ENCODE assay signal across 8 mouse cellular contexts in genomic region chr10:84439228-84439596, GRCm38 (mm10). TPM values are rescaled to one million over a fixed set of nuclear protein-coding genes. Genes with fewer than 3 reads are reported as not detected.
DNase-seq lines count a peak whose midpoint lies in the region; ATAC-seq and TF ChIP-seq lines count a peak whose summit lies in the region.

No protein-coding gene starts in this region.

- 9% methylated on average over 7 of the region's 7 CpGs for WGBS in lung, embryonic 15.5 days
- 11% methylated on average over 7 of the region's 7 CpGs for WGBS in heart, embryonic 12.5 days
- WGBS in limb, embryonic 14.5 days: 8% methylated on average over 7 of the region's 7 CpGs
- 21% methylated on average over 7 of the region's 7 CpGs for WGBS in stomach, postnatal 0 days

- no peak for DNase-seq in lung, postnatal 10 days
- DNase-seq in cerebellum, adult 9-10 months: peak; percentile 63
- DNase-seq in limb, embryonic 14.5 days (ENCODE audit: low spot score): no peak
- DNase-seq in stomach, postnatal 0 days (ENCODE audit: low spot score): no peak
- no peak for DNase-seq in frontal cortex, postnatal 36 days (ENCODE audit: low spot score in 2 of 2)

- no peaks in the 10 kb centered on the region for H3K9me3 ChIP-seq in lung, embryonic 15.5 days
- H3K9me3 ChIP-seq in heart, embryonic 12.5 days (replicated peaks): no peaks in the 10 kb centered on the region
- H3K9me3 ChIP-seq in limb, embryonic 14.5 days (ENCODE audit: control insufficient read depth, low read length): no peaks in the 10 kb centered on the region
- no peaks in the 10 kb centered on the region for H3K9me3 ChIP-seq in stomach, postnatal 0 days (ENCODE audit: control insufficient read depth, low read length)

- no peak for TF ChIP-seq EP300 in stomach, postnatal 0 days (optimal IDR thresholded peaks at IDR 0.05)

- H3K9ac ChIP-seq in lung, embryonic 15.5 days: peak overlapping the region; percentile 97
- peak overlapping the region; percentile 96 for H3K9ac ChIP-seq in heart, embryonic 12.5 days
- peak overlapping the region; percentile 100 for H3K9ac ChIP-seq in limb, embryonic 14.5 days (ENCODE audit: low read depth, low read length, severe bottlenecking)
- peak overlapping the region; percentile 98; the same call in 1 of the 2 replicates for H3K9ac ChIP-seq in stomach, postnatal 0 days (ENCODE audit: low read length)

- no peak overlapping the region for H3K27ac ChIP-seq in lung, embryonic 15.5 days
- H3K27ac ChIP-seq in heart, embryonic 12.5 days (ENCODE audit: poor library complexity, severe bottlenecking): peak overlapping the region; percentile 98
- peak overlapping the region; percentile 58; the same call in 1 of the 2 replicates for H3K27ac ChIP-seq in limb, embryonic 14.5 days (replicated peaks; ENCODE audit: low read depth, low read length)
- H3K27ac ChIP-seq in stomach, postnatal 0 days (replicated peaks): no peak overlapping the region

- H3K36me3 ChIP-seq in lung, embryonic 15.5 days: no peaks in the 10 kb centered on the region
- peaks cover 6% of the 10 kb centered on the region for H3K36me3 ChIP-seq in heart, embryonic 12.5 days
- H3K36me3 ChIP-seq in limb, embryonic 14.5 days (ENCODE audit: control insufficient read depth, insufficient read depth, low read length): no peaks in the 10 kb centered on the region; the same call in 1 of the 2 replicates
- no peaks in the 10 kb centered on the region for H3K36me3 ChIP-seq in stomach, postnatal 0 days (ENCODE audit: control insufficient read depth, insufficient read depth, low read length)

- H3K4me3 ChIP-seq in lung, embryonic 15.5 days: peak overlapping the region; percentile 74
- H3K4me3 ChIP-seq in heart, embryonic 12.5 days: peak overlapping the region; percentile 80
- H3K4me3 ChIP-seq in limb, embryonic 14.5 days (replicated peaks; ENCODE audit: low read length): peak overlapping the region; percentile 93
- peak overlapping the region; percentile 78 for H3K4me3 ChIP-seq in stomach, postnatal 0 days (ENCODE audit: low read depth, low read length)

- TF ChIP-seq CTCF in stomach, postnatal 0 days (IDR thresholded peaks at IDR 0.05; ENCODE audit: low read depth): no peak

- no peak for TF ChIP-seq POLR2A in limb, embryonic 14.5 days (IDR thresholded peaks at IDR 0.05; ENCODE audit: borderline replicate concordance, extremely low read depth, insufficient read depth, insufficient read length)

- no peaks in the 10 kb centered on the region for H3K27me3 ChIP-seq in lung, embryonic 15.5 days
- no peaks in the 10 kb centered on the region for H3K27me3 ChIP-seq in heart, embryonic 12.5 days (replicated peaks)
- H3K27me3 ChIP-seq in limb, embryonic 14.5 days (ENCODE audit: control insufficient read depth, insufficient read depth, low read length): no peaks in the 10 kb centered on the region
- H3K27me3 ChIP-seq in stomach, postnatal 0 days (ENCODE audit: control insufficient read depth, insufficient read depth, low read length): no peaks in the 10 kb centered on the region

- no peak for ATAC-seq in lung, embryonic 15.5 days (ENCODE audit: borderline replicate concordance, extremely low read depth, low FRiP score, low TSS enrichment)
- no peak for ATAC-seq in heart, embryonic 12.5 days (ENCODE audit: insufficient number of reproducible peaks, low FRiP score)
- ATAC-seq in limb, embryonic 14.5 days (ENCODE audit: low FRiP score, low read depth): no peak
- no peak for ATAC-seq in stomach, postnatal 0 days (ENCODE audit: low FRiP score, low TSS enrichment)
- no peak for ATAC-seq in erythroblast, adult 5-6 weeks (replicated peaks; ENCODE audit: low FRiP score, poor library complexity, severe bottlenecking)

- peak overlapping the region; percentile 84 for H3K4me2 ChIP-seq in lung, embryonic 15.5 days
- peak overlapping the region; percentile 93 for H3K4me2 ChIP-seq in heart, embryonic 12.5 days
- H3K4me2 ChIP-seq in limb, embryonic 14.5 days (replicated peaks; ENCODE audit: low read depth, low read length, severe bottlenecking): peak overlapping the region; percentile 98
- H3K4me2 ChIP-seq in stomach, postnatal 0 days (replicated peaks; ENCODE audit: low read depth): peak overlapping the region; percentile 90

- peaks cover 42% of the 10 kb centered on the region for H3K4me1 ChIP-seq in lung, embryonic 15.5 days
- peaks cover 69% of the 10 kb centered on the region for H3K4me1 ChIP-seq in heart, embryonic 12.5 days (replicated peaks)
- peaks cover 49% of the 10 kb centered on the region for H3K4me1 ChIP-seq in limb, embryonic 14.5 days (ENCODE audit: control insufficient read depth, insufficient read depth, low read length)
- H3K4me1 ChIP-seq in stomach, postnatal 0 days (replicated peaks; ENCODE audit: control insufficient read depth, insufficient read depth): peaks cover 2% of the 10 kb centered on the region

RNA-seq across cellular contexts. Expression of gene Nuak1, which starts 1.2 kb away (rescaled TPM):
- polyA plus RNA-seq in lung, embryonic 15.5 days (2015; fragmentation: Nextera tagmentation; extraction: Ambion mirVana): 2.0 and 2.6 TPM in 2 replicates
- polyA plus RNA-seq in heart, embryonic 12.5 days (2016; fragmentation: Nextera tagmentation; extraction: Ambion mirVana): 3.2 and 3.7 TPM in 2 replicates
- 19.6 and 27.4 TPM in 2 replicates for polyA plus RNA-seq in limb, embryonic 14.5 days (2012; rRNA removed)
- polyA plus RNA-seq in limb, embryonic 14.5 days (2014; fragmentation: Nextera tagmentation; extraction: Ambion mirVana): 3.3 and 3.7 TPM in 2 replicates
- polyA plus RNA-seq in stomach, postnatal 0 days (2015; fragmentation: Nextera tagmentation; extraction: Ambion mirVana): 0.35 and 0.40 TPM in 2 replicates
- total RNA-seq in erythroblast, adult 5-6 weeks (2015; ENCODE audit: low replicate concordance): not detected in 2 replicates
- 0.85 TPM in 1 of 2 replicates, not detected in the other for total RNA-seq in erythroblast, adult 5-6 weeks (2017; ENCODE audit: low replicate concordance)

Comparison
In these comparisons a context has a peak if more than half of its experiments do, and no peak if none do; other contexts are left out.
1. H3K27ac ChIP-seq: peak in heart, embryonic 12.5 days (single experiment) and limb, embryonic 14.5 days (single experiment); none in lung, embryonic 15.5 days (single experiment) and stomach, postnatal 0 days (single experiment).
2. Peak in every context shown above with its lines, with median percentiles within 50 percentile points of each other: H3K4me2 ChIP-seq, H3K4me3 ChIP-seq and H3K9ac ChIP-seq.